Mouse (Mus musculus): Measurements from ENCODE around the gene Tbc1d17.

The Tbc1d17 gene

GRCm38 (mm10) chr7:44852259-44853027 lies 3.6 kb upstream of the Tbc1d17 start:
- DNase-seq: no peak

- DNase-seq: no peak
These were observed 2.9 kb upstream of the Tbc1d17 start for GRCm38 (mm10) chr7:44851625-44852234.

GRCm38 (mm10) chr7:44850789-44851624 lies 2.1 kb upstream of the Tbc1d17 start:
- DNase-seq: no peak

- peak; percentile 93 for DNase-seq
These were observed 1.3 kb upstream of the Tbc1d17 start for GRCm38 (mm10) chr7:44850146-44850545.

GRCm38 (mm10) chr7:44849416-44850111 lies 685 bp upstream of the Tbc1d17 start:
- peak; percentile 95 for DNase-seq

GRCm38 (mm10) chr7:44847772-44848171 lies 1.1 kb downstream of the Tbc1d17 start:
- DNase-seq: no peak

GRCm38 (mm10) chr7:44846804-44847203 lies 2.1 kb downstream of the Tbc1d17 start:
- DNase-seq: no peak

GRCm38 (mm10) chr7:44845006-44845405 lies 3.9 kb downstream of the Tbc1d17 start:
- DNase-seq: no peak

- no peak for DNase-seq
These were observed 6.9 kb downstream of the Tbc1d17 start for GRCm38 (mm10) chr7:44841825-44842463.

- no peak for DNase-seq
These were observed 8.5 kb downstream of the Tbc1d17 start for GRCm38 (mm10) chr7:44840426-44840825.

GRCm38 (mm10) chr7:44839491-44840191 lies 9.2 kb downstream of the Tbc1d17 start:
- DNase-seq: peak; percentile 62

GRCm38 (mm10) chr7:44839171-44839490 lies 9.7 kb downstream of the Tbc1d17 start:
- DNase-seq: no peak

GRCm38 (mm10) chr7:44838073-44838472 lies 10.8 kb downstream of the Tbc1d17 start:
- no peak for DNase-seq

- DNase-seq: no peak
These were observed 12.3 kb downstream of the Tbc1d17 start for GRCm38 (mm10) chr7:44836423-44837053.

- DNase-seq: no peak
These were observed 12.9 kb downstream of the Tbc1d17 start for GRCm38 (mm10) chr7:44836016-44836404.

GRCm38 (mm10) chr7:44835373-44836015 lies 13.4 kb downstream of the Tbc1d17 start:
- no peak for DNase-seq

GRCm38 (mm10) chr7:44832763-44833162 lies 16.1 kb downstream of the Tbc1d17 start:
- no peak for DNase-seq

GRCm38 (mm10) chr7:44828706-44829105 lies 20.2 kb downstream of the Tbc1d17 start:
- DNase-seq: no peak

GRCm38 (mm10) chr7:44826771-44827170 lies 22.1 kb downstream of the Tbc1d17 start:
- no peak for DNase-seq

- DNase-seq: peak; percentile 84
These were observed 24.0 kb downstream of the Tbc1d17 start for GRCm38 (mm10) chr7:44824872-44825271.

GRCm38 (mm10) chr7:44823409-44823808 lies 25.5 kb downstream of the Tbc1d17 start:
- no peak for DNase-seq
